Mouse (Mus musculus): ENCODE measurements around the gene Ankib1. TPM values are rescaled to one million over a fixed set of nuclear protein-coding genes. Genes with fewer than 3 reads are reported as not detected.

Gene Ankib1
- total RNA-seq, 2 experiments from 2014 or later: 24.9 to 29.5 TPM

DNA sequence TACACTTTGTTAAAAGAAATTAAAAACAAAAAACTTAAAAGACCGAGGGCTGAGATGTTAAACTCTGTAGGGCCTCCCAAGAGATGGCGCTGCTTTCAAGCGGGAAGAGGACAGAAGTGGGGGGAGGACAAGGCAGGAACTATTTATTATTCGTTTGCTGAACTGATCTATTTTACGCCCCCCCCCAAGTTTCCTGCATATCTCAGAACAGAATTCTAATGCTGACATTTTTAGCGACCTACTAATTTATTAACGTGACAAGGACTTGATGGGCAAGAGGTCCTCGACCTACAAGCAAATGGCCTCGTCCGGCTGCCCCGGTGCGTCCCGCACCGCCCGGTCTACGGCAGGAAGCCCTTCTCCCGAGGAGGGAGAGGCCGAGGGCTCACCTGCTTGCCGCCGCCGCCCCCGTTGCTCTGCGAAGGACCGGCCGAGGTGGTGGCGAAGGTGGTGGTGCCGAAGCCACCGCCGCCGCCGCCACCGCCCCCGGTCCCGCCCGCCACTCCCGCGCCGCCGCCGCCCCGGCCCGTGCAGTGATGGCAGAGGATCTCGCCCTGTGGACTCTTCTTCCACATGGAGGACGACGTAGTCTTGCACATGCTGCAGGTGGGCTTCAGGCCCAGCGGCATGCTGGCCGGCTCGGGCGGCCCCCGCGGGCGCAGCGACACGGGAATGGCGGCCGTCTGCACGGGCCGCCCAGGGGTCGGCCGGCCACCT is 155.6 kb downstream of the Ankib1 start:
- DNase-seq: peak; percentile 41

DNA sequence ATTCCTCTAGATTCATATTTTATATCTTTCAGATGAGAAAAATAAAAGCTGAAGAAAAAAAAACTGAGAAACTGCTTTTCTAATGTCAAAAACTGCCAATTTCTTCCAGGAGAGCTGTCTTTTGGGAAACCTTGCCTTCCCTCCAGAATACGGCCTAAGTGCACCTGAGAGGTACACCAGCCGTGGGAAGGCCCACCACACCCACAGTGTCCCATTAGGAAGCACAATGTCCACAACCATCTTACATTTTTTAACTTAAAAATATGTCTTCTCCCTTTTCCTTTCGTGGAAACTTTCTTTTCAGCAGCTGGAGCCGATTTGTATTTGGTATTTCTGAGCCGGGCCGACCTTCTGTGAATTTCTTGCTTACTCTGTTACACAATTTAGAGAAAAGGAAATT is 156.2 kb downstream of the Ankib1 start:
- no peak for DNase-seq

DNA sequence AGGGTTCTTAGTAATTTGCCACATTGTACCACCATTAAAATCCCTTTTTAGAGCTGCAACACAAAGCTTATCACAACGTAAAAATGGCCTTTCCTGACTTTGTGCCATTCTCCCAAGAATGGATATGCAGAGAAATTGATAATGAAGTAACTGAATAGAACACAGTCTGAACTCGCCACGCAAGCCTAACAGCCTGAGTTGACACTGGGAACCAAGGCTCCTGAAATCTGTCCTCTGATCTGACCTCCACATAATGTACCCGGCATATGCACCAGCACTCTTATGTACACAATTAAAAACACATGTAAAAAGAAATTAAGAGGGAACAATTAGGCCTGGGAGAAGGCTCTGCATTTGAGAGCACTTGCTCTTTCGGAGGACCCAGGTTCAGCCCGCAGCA is 157.4 kb downstream of the Ankib1 start:
- DNase-seq: no peak

DNA sequence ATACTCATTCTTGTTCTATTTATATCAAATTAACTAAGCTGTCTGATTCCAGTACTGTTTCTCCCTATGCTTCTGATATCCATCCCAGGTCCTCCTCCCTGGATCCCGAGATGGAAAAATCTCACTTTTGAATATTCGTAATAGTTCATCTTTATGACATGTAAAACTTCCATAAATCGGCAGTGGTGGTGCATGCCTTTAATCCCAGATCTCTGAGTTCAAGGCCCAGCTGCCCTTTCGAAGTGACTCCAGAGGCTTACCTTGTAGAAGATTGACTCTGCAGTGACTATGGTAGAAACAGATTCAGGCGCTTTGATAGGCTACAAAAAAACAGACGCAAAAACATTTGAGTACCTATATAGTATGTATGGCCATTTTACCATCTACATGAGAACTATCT is 158.1 kb downstream of the Ankib1 start:
- DNase-seq: no peak

Small RNAs within 50 kb of the gene (microRNA-seq; reads per million reads assigned to microRNA genes)
- gene Gm22926 (0 reads per million in 2 experiments), gene Gm26238 (0 reads per million in 2 experiments)

Other genes starting within 250 kb of the Ankib1 start
- gene 1700109H08Rik, start 231.4 kb downstream of the Ankib1 start, total RNA-seq (2021): 1 to 10 TPM; 4.6 to 8.2 TPM
- 1 to 10 TPM; 8.1 to 9.6 TPM for gene Pex1, start 206.9 kb downstream of the Ankib1 start, total RNA-seq (2021)
- 1 to 10 TPM; 4.5 to 7.3 TPM for gene Rbm48, start 206.3 kb downstream of the Ankib1 start, total RNA-seq (2021)
- gene Tmbim7, start 151.7 kb downstream of the Ankib1 start, total RNA-seq (2021): not detected
- 10 to 100 TPM; 81.1 to 81.8 TPM for gene Gatad1, start 145.7 kb downstream of the Ankib1 start, total RNA-seq (2021)
- 10 to 100 TPM; 16.4 to 23.7 TPM for gene Krit1, start 259 bp upstream of the Ankib1 start, total RNA-seq (2021)
- gene Lrrd1, start 42.2 kb upstream of the Ankib1 start, total RNA-seq (2021): not detected
- 1 to 10 TPM; 2.9 to 3.1 TPM for gene Mterf1a, start 91.0 kb upstream of the Ankib1 start, total RNA-seq (2021)
- 10 to 100 TPM; 48.7 to 69.2 TPM for gene Akap9, start 125.1 kb upstream of the Ankib1 start, total RNA-seq (2021)